In genomic region chr2:30238906-30239465, GRCm38 (mm10) we compare ENCODE assay signal across 9 mouse cellular contexts. TPM values are rescaled to one million over a fixed set of nuclear protein-coding genes. Genes with fewer than 3 reads are reported as not detected.
DNase-seq lines count a peak whose midpoint lies in the region; ATAC-seq and TF ChIP-seq lines count a peak whose summit lies in the region.
"Had no signal": no experiment of that assay in that cellular context is flagged by ENCODE, and none has a peak within 500 bp of the region (broad histone marks: within the 10 kb centered on the region; RNA-seq: fewer than 3 reads in every experiment).

No protein-coding gene starts in this region.

- peak overlapping the region; percentile 98 for H3K27ac ChIP-seq in heart, adult 2 months
- peak overlapping the region; percentile 81; the same call in 1 of the 2 replicates for H3K27ac ChIP-seq in cortical plate, adult 2 months (ENCODE audit: insufficient read depth, low read length)
- no peak overlapping the region for H3K27ac ChIP-seq in hindbrain, embryonic 11.5 days (ENCODE audit: low read depth, low read length)
- 0 out of 2 replicates have a peak overlapping the region, but pooled peaks have one; percentile 91 for H3K27ac ChIP-seq in midbrain, embryonic 12.5 days (replicated peaks)

- peak overlapping the region; percentile 86 for H3K4me2 ChIP-seq in hindbrain, embryonic 11.5 days (replicated peaks; ENCODE audit: low read depth, low read length)
- peak overlapping the region; percentile 96 for H3K4me2 ChIP-seq in midbrain, embryonic 12.5 days (replicated peaks)

- peak overlapping the region; percentile 81 for H3K4me3 ChIP-seq in heart, adult 2 months
- H3K4me3 ChIP-seq in cortical plate, adult 2 months (ENCODE audit: insufficient read depth, low read length), result peak overlapping the region; percentile 93
- peak overlapping the region; percentile 54 for H3K4me3 ChIP-seq in hindbrain, embryonic 11.5 days (ENCODE audit: low read depth, low read length)
- peak overlapping the region; percentile 97 for H3K4me3 ChIP-seq in midbrain, embryonic 12.5 days

- DNase-seq in heart, adult 2 months, result peak; percentile 40 to 47
- DNase-seq in heart, postnatal 14 days, result no peak
- no peak for DNase-seq in hindbrain, embryonic 11.5 days (ENCODE audit: low spot score)
- no peak for DNase-seq in left cerebral cortex, adult 11 months (ENCODE audit: low spot score)
- DNase-seq in ovary, adult 18-20 months (ENCODE audit: low spot score), result no peak
- no peak for DNase-seq in left cerebral cortex, adult 9 months (ENCODE audit: low spot score in 2 of 2)
- DNase-seq: right cerebral cortex, postnatal 14 days had no signal

- WGBS in heart, adult 2 months, result 25% methylated on average over 3 of the region's 3 CpGs
- WGBS in hindbrain, embryonic 11.5 days, result 78% methylated on average over 3 of the region's 3 CpGs
- WGBS in midbrain, embryonic 12.5 days, result 83% methylated on average over 3 of the region's 3 CpGs

- peaks cover 3% of the 10 kb centered on the region for H3K79me2 ChIP-seq in heart, adult 2 months (replicated peaks; ENCODE audit: control insufficient read depth, insufficient read depth, low read length)

- TF ChIP-seq POLR2A in heart, adult 2 months (IDR thresholded peaks at IDR 0.05; ENCODE audit: insufficient read depth, low read depth, low read length), result peak; percentile 10; the same call in 1 of the 2 replicates
- no peak for TF ChIP-seq POLR2A in cortical plate, adult 2 months (IDR thresholded peaks at IDR 0.05; ENCODE audit: extremely low read depth, insufficient read depth, low read length)

- no peak for ATAC-seq in hindbrain, embryonic 11.5 days (ENCODE audit: low FRiP score)
- ATAC-seq in midbrain, embryonic 12.5 days (ENCODE audit: low FRiP score, low read depth), result no peak

- no peak for TF ChIP-seq EP300 in heart, adult 2 months (IDR thresholded peaks at IDR 0.05; ENCODE audit: insufficient read depth, low read depth, low read length)

- intact Hi-C loops in heart, adult 2 months (cut with DNase I), result no loop called here
- intact Hi-C loops in heart, postnatal 14 days (cut with DNase I), result loop anchor here (1.0 to 2.0 kb wide), 2 partner anchors 27 to 60 kb away; partner anchors contain the start of genes Phyhd1 and Spout1

- H3K27me3 ChIP-seq in heart, adult 2 months (ENCODE audit: control insufficient read depth, insufficient read depth, low read length), result no peaks in the 10 kb centered on the region
- no peaks in the 10 kb centered on the region for H3K27me3 ChIP-seq in hindbrain, embryonic 11.5 days (ENCODE audit: control insufficient read depth, insufficient read depth, low read length)
- H3K27me3 ChIP-seq in midbrain, embryonic 12.5 days, result no peaks in the 10 kb centered on the region

- TF ChIP-seq CTCF in heart, adult 2 months (IDR thresholded peaks at IDR 0.05), result no peak
- no peak for TF ChIP-seq CTCF in cortical plate, adult 2 months (IDR thresholded peaks at IDR 0.05; ENCODE audit: extremely low read depth, insufficient read depth, low read length)

- H3K4me1 ChIP-seq in heart, adult 2 months (ENCODE audit: control insufficient read depth, insufficient read depth, low read length), result peaks cover 34% of the 10 kb centered on the region
- H3K4me1 ChIP-seq in cortical plate, adult 2 months (ENCODE audit: control insufficient read depth, insufficient read depth, low read length), result peaks cover 8% of the 10 kb centered on the region
- H3K4me1 ChIP-seq in hindbrain, embryonic 11.5 days (replicated peaks; ENCODE audit: control insufficient read depth, insufficient read depth, low read length), result peaks cover 11% of the 10 kb centered on the region; the same call in 1 of the 2 replicates
- peaks cover 23% of the 10 kb centered on the region for H3K4me1 ChIP-seq in midbrain, embryonic 12.5 days

- H3K9ac ChIP-seq in heart, adult 2 months (ENCODE audit: low read depth, low read length), result peak overlapping the region; percentile 85
- peak overlapping the region; percentile 71 for H3K9ac ChIP-seq in hindbrain, embryonic 11.5 days (ENCODE audit: low read depth, low read length)
- H3K9ac ChIP-seq in midbrain, embryonic 12.5 days (replicated peaks), result peak overlapping the region; percentile 86

- H3K9me3 ChIP-seq in hindbrain, embryonic 11.5 days (ENCODE audit: control insufficient read depth, low read length), result no peaks in the 10 kb centered on the region
- no peaks in the 10 kb centered on the region for H3K9me3 ChIP-seq in midbrain, embryonic 12.5 days

- H3K36me3 ChIP-seq in heart, adult 2 months (ENCODE audit: control insufficient read depth, insufficient read depth, low read length), result peaks cover 28% of the 10 kb centered on the region
- H3K36me3 ChIP-seq in hindbrain, embryonic 11.5 days (ENCODE audit: control insufficient read depth, insufficient read depth, low read length), result 0 out of 2 replicates have a peak, but pooled peaks cover 7% of the 10 kb centered on the region
- H3K36me3 ChIP-seq in midbrain, embryonic 12.5 days, result peaks cover 42% of the 10 kb centered on the region

RNA-seq across cellular contexts. Expression of gene Gm28035, which starts 1.4 kb away (rescaled TPM):
- total RNA-seq in heart, adult 2 months (2021), result 1 to 10 TPM; 4.6 to 6.0 TPM
- 7.6 and 14.7 TPM in 2 replicates for polyA plus RNA-seq in heart, adult 2 months (2012; rRNA removed)
- 1 to 10 TPM; 4.1 to 4.6 TPM for total RNA-seq in heart, postnatal 14 days (2021)
- 17.7 and 18.5 TPM in 2 replicates for polyA plus RNA-seq in cortical plate, adult 2 months (2012; rRNA removed)
- polyA plus RNA-seq in hindbrain, embryonic 11.5 days (2014; fragmentation: Nextera tagmentation; extraction: Ambion mirVana), result 0.06 and 0.07 TPM in 2 replicates
- 0.39 and 0.51 TPM in 2 replicates for polyA plus RNA-seq in midbrain, embryonic 12.5 days (2016; fragmentation: Nextera tagmentation; extraction: Ambion mirVana)

RNA-seq across cellular contexts. Expression of gene Lrrc8a, which starts 1.5 kb away (rescaled TPM):
- 10 to 100 TPM; 68.2 to 83.3 TPM for total RNA-seq in heart, adult 2 months (2021)
- 46.4 and 49.1 TPM in 2 replicates for polyA plus RNA-seq in heart, adult 2 months (2012; rRNA removed)
- 10 to 100 TPM; 90.1 to 90.5 TPM for total RNA-seq in heart, postnatal 14 days (2021)
- polyA plus RNA-seq in cortical plate, adult 2 months (2012; rRNA removed), result 32.4 and 35.3 TPM in 2 replicates
- polyA plus RNA-seq in hindbrain, embryonic 11.5 days (2014; fragmentation: Nextera tagmentation; extraction: Ambion mirVana), result 47.6 and 55.9 TPM in 2 replicates
- 40.3 and 46.7 TPM in 2 replicates for polyA plus RNA-seq in midbrain, embryonic 12.5 days (2016; fragmentation: Nextera tagmentation; extraction: Ambion mirVana)

RNA-seq across cellular contexts. Expression of gene Phyhd1, which starts 27.0 kb away (rescaled TPM):
- 100 to 1,000 TPM; 112 to 148 TPM for total RNA-seq in heart, adult 2 months (2021)
- 108 and 180 TPM in 2 replicates for polyA plus RNA-seq in heart, adult 2 months (2012; rRNA removed)
- total RNA-seq in heart, postnatal 14 days (2021), result 10 to 100 TPM; 50.1 to 66.9 TPM
- 32.2 and 34.1 TPM in 2 replicates for polyA plus RNA-seq in cortical plate, adult 2 months (2012; rRNA removed)
- 4.2 and 5.6 TPM in 2 replicates for polyA plus RNA-seq in hindbrain, embryonic 11.5 days (2014; fragmentation: Nextera tagmentation; extraction: Ambion mirVana)
- 4.4 and 7.1 TPM in 2 replicates for polyA plus RNA-seq in midbrain, embryonic 12.5 days (2016; fragmentation: Nextera tagmentation; extraction: Ambion mirVana)

RNA-seq across cellular contexts. Expression of gene Kyat1, which starts 33.3 kb away (rescaled TPM):
- 10 to 100 TPM; 32.1 to 35.7 TPM for total RNA-seq in heart, adult 2 months (2021)
- polyA plus RNA-seq in heart, adult 2 months (2012; rRNA removed), result 57.5 and 68.6 TPM in 2 replicates
- total RNA-seq in heart, postnatal 14 days (2021), result 10 to 100 TPM; 48.4 to 49.2 TPM
- polyA plus RNA-seq in cortical plate, adult 2 months (2012; rRNA removed), result 21.5 and 22.4 TPM in 2 replicates
- 9.4 and 10.0 TPM in 2 replicates for polyA plus RNA-seq in hindbrain, embryonic 11.5 days (2014; fragmentation: Nextera tagmentation; extraction: Ambion mirVana)
- polyA plus RNA-seq in midbrain, embryonic 12.5 days (2016; fragmentation: Nextera tagmentation; extraction: Ambion mirVana), result 12.6 and 12.8 TPM in 2 replicates

RNA-seq across cellular contexts. Expression of gene Gm28038, which starts 41.9 kb away (rescaled TPM):
- 1 to 10 TPM; 2.6 to 6.3 TPM for total RNA-seq in heart, adult 2 months (2021)
- not detected in 2 replicates for polyA plus RNA-seq in heart, adult 2 months (2012; rRNA removed)
- 1 to 10 TPM in 1 of 2 experiments, not detected in 1; 2.2 TPM for total RNA-seq in heart, postnatal 14 days (2021)
- polyA plus RNA-seq in cortical plate, adult 2 months (2012; rRNA removed), result not detected in 2 replicates
- polyA plus RNA-seq in hindbrain, embryonic 11.5 days (2014; fragmentation: Nextera tagmentation; extraction: Ambion mirVana), result not detected in 2 replicates
- not detected in 2 replicates for polyA plus RNA-seq in midbrain, embryonic 12.5 days (2016; fragmentation: Nextera tagmentation; extraction: Ambion mirVana)

Comparison
In these comparisons a context has a peak if more than half of its experiments do, and no peak if none do; other contexts are left out.
1. DNase-seq: peak in heart, adult 2 months (2 of 2); none in heart, postnatal 14 days (0 of 2), hindbrain, embryonic 11.5 days (single experiment), left cerebral cortex, adult 11 months (single experiment), ovary, adult 18-20 months (single experiment) and left cerebral cortex, adult 9 months (0 of 2).
2. Peak in every context shown above with its lines, with median percentiles within 50 percentile points of each other: H3K4me3 ChIP-seq and H3K9ac ChIP-seq.